Mouse (Mus musculus): ENCODE data around the gene 5530401A14Rik.

5530401A14Rik gene

DNA sequence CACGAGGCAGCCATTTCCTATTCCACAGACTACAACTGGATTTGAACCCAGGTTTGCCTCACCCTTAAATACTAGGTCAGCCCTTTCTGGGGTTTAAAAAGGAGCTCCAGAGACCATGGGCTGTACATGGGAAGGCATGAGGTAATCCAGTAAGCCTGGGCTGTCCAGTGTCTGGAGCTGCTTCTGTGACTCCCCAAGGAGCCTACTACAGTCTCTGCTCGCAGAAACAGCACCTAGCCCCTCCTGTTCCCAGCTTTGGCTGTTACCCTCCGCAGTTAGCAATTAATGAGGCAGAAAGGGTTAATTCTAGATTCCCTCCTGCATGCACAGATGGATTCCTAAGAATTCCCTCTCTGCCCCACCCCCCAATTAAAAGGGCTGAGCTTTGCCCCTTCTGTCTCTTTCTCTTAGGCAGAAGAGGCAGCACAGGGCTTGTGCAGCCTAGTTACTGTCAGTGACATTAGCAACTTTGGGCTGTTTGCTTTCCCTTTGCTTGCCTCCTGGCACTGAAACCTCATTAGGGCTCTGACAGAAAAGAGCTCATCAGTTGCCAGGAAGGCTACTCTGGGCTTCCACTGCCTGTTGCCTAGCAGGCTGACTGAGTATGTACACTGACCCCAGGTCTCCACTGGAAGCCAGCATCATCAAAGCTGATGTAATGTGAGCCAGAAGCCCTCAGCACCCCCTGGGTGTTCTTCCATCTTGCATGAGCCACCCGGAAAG, at the start of gene 5530401A14Rik:
Gene 5530401A14Rik, plus strand, starts transcription at position 424 of the 723 bp plus-strand sequence.
- no peak for DNase-seq (ENCODE audit: low read depth in 1 of 2, low spot score in 2 of 2)

DNA sequence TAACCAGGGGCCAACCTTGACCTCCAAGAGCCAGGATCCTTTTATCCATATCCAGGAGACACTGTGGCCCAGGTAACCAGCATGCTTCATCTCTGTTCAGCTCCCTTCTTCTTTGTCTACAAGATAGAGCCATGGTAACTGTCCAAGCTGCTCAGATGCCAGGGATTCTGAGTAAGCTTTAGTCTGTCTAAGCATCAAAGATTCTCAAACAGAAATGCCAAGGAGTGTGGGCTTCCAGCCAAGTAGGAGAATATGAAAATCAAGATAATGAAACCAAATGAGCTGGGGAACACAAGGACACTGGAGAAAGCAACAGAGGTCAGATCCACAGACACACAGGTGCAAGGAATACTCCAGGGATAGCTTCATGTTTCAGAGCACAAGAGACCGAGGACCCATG, 45.7 kb upstream of the 5530401A14Rik start:
- DNase-seq (ENCODE audit: low read depth in 1 of 2, low spot score in 2 of 2): no peak

DNA sequence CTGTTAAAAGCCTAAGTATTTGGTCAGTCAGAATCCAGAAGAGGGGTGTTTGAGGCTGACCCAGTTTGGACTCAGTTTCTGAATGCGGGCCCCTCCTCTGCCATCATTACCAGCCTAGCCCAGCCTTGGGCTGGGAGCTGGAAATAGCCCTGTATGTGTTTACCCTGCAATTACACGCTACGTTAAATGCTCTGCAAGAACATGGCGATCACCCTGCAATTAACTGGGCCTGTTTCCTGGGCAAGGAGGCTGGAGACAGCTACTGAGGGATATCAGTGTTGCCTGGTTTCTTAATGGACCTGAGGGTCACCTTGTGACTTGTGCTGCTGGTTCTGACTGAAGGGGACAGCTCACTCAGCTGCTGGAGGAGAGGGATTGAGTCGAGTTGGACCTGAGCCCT, 43.9 kb upstream of the 5530401A14Rik start:
- no peak for DNase-seq (ENCODE audit: low read depth in 1 of 2, low spot score in 2 of 2)

DNA sequence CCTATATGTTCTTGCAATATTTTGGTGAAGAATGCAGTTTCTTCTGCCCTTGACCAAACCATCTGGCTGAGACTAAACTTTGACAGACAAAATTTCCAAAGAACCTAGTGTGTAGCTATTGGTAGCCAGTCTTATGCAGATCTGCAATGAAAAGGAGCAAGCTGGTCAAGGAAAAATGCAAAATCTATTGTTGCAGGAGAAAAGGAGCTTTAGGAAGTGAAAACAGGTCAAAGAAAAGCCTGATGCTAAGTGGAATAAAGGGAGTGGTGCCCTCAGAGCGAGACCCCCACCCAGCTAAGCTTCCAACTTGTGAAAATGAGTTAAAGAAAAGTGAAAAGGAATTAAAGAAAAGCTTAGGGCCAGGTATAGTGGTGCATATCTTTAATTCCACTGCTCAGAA, 28.1 kb upstream of the 5530401A14Rik start:
- DNase-seq (ENCODE audit: low read depth in 1 of 2, low spot score in 2 of 2): no peak

DNA sequence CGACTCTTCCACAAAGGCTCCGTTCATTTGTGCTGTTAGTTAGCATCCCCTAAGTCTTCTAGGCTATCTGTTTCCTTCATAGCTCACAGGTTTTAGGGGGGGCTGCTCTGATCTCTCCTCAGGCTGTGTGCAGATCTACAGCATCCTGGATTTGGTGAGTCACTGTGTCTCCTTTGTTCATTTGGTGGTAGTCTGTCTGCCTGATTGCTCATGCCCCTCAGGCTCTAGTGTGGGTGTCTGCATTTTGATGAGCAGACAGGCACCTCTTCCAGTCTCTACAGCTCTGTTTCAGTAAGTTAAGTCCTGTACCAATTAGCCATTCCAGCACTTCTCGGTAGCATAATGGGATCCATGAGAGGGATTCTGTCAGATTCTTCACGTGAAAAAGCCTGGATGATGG, 22.0 kb upstream of the 5530401A14Rik start:
- DNase-seq (ENCODE audit: low read depth in 1 of 2, low spot score in 2 of 2): no peak

DNA sequence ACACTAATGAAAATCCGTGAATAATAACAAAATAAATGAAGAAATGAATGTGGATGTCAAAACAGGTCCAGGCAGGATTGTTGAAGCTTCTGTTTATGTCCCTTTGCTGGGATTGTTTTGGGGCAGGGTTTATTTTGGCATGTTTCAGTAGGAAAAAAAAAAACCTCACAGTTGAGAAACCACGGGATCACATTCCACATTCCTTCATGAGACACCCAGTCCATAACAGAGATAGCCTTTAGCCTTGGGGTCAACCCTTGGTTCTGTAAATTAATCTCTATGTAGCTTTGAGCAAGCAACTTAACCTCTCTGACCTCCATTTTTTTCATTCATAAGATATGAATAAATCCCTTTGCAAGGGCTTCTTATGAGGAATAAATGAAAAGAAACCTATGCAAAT, 19.5 kb upstream of the 5530401A14Rik start:
- no peak for DNase-seq (ENCODE audit: low read depth in 1 of 2, low spot score in 2 of 2)

DNA sequence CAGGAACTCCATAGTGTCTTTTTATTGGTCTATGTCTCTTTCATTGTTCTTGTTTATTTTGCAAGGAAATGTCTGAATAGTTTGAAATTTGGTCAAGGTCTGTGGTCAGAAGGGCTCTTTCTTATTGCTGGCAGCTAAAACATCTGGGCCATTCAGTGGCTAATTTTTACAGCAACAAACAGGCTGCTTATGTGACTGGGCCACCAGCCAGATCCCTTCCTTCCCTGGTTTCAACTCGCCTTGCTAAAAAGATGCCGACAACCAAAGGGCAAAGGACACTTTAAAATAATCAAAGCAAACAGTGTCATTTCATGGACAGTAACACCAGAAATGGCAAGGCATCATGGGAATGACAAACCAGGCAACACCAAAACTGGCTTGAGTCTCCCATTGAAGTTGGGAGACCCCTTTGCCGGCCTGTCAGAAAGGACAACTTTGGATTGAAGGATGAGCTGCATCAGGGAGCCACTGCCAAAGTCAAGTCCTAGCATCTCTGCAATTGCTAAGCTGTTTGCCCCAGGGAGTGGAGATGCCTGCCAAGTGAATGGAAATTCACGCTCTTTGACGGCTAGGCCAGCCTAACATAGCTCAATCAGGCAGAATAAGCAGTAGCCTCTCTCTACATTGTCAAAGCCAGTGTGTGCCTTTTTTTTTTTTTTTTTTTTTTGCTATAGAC, 15.3 kb upstream of the 5530401A14Rik start:
- DNase-seq (ENCODE audit: low read depth in 1 of 2, low spot score in 2 of 2): no peak

DNA sequence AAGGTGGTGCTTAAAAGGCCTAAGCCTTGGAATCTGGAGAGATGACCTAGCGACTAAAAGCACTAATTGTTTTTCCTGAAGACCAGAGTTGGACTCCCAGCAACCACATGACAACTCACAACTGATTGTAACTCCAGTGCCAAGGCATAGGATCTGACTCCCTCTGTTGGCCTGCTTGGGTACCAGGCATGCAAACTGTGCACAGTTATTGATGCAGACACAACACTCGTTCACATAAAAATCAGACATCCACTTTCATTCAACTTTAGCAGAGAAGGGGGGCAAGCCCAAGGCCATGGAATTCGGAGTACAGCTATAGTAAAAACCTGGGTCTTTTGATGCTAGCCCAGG, 14.8 kb upstream of the 5530401A14Rik start:
- no peak for DNase-seq (ENCODE audit: low read depth in 1 of 2, low spot score in 2 of 2)

DNA sequence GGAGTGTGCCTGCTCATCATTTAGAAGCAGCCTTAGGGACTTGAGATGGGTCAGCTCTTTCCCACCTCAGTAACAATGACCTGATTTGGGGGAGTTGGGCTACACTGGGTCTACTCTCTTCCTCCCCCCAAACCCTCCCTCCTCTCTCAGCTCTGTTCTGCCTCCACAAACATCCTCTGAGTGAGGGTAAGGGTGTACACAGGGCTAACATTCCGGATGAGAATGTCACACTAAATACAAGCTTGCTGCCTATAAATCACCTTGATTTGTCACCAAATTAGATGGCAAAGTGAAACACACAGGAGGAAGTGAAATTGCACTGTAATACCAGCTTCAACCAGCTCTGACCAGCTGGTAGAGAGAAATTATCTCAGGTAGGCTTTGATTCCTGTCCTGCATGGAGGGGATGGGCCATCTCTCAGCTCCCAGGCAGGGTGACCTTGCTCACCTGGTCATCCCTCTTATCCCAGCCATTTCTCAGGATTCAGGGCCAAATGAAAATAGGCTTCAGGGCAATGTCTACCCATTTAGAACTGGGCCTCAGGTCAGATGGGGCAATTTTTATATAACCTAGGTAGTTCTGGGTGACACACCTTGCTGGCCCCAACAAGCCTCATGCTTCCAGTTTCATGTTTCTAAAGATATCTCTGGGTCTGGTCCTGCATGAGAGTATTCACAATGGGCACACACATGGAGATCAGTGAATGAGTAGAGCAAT, 12.5 kb upstream of the 5530401A14Rik start:
- no peak for DNase-seq (ENCODE audit: low read depth in 1 of 2, low spot score in 2 of 2)

DNA sequence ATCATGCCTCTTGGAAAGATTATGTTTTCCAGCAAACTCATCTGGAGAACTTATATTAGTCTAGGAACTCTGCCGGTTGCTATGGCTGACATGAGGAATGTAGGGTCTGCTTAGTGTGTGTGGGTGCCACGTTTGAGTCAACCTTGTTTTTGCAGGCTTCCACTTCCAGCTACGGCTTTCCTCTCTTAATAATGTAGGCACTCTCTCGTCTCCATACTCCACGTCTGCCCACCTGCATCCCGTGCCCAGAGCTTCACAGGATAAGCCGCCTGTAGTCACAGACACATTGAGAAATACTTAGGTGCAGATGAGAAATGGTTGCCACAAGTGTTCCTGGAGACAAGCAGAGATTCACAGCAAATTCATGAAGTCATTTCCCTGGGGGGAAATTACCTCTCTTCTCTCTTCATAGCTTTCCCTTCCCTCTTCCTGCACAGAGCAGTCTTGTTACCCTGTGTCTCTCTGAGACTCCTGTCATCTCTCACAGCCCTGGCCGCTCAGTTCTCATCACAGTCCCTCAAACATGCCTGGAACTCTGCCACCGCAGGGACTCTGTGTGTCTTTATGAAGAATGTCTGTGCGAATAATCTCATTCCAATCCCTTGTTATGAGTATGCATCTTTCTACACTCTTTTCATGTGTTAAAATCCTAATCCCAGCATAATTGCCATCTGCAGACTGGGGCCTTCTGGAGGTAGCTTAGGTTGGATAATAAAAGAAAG, 5.3 kb downstream of the 5530401A14Rik start:
- DNase-seq (ENCODE audit: low read depth in 1 of 2, low spot score in 2 of 2): no peak

DNA sequence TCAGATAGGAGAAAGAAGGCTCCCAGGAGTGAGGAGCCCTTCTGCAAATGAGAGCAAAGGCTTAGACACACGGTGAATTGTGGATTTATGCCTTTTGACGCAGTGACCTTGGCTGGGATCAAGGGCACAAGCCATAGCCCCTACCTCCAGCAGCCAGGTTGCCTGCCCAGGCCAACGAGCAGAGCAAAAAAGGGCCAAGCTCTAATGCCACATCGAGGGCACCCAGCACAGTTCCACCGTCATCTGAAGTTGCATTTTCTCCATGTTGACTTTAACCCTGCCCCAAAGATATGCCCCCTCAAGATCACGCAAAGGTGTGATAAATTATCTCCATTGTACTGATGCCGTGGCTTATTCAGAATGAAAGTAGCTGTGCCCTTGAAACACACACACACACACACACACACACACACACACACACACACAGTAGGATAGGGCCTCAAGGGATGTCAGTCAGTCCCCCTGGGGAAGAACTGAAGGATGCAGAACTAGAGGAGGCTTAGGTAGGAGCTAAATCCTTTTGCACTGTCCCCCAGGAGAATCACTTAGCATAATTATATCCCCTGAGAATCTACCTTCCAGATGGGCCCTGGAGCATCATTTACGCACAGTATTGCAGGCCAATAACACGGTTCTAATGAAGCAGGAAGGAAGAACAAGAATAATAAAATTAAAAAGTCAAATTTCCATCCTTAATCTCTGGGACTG, 11.2 kb downstream of the 5530401A14Rik start:
- DNase-seq (ENCODE audit: low read depth in 1 of 2, low spot score in 2 of 2): no peak

DNA sequence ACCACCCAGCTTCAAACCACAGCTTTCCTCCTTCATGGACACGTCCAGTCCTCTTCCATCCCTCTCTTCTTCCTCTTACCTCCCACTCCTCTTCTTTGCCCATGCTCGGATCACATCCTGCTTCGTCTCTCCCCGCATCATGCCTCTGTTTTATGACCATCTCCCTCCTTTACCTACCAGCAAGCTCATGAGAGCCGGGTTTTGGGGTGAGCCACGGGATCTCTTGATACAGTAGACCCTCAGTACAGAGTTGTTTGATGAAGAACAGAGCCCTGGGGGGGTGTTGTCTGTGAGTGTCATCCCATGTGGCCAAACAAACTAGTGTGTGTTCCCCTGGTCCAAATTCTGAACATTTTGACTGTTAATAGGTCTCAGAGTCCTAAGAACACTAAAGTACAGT, 36.0 kb downstream of the 5530401A14Rik start:
- DNase-seq (ENCODE audit: low read depth in 1 of 2, low spot score in 2 of 2): no peak

DNA sequence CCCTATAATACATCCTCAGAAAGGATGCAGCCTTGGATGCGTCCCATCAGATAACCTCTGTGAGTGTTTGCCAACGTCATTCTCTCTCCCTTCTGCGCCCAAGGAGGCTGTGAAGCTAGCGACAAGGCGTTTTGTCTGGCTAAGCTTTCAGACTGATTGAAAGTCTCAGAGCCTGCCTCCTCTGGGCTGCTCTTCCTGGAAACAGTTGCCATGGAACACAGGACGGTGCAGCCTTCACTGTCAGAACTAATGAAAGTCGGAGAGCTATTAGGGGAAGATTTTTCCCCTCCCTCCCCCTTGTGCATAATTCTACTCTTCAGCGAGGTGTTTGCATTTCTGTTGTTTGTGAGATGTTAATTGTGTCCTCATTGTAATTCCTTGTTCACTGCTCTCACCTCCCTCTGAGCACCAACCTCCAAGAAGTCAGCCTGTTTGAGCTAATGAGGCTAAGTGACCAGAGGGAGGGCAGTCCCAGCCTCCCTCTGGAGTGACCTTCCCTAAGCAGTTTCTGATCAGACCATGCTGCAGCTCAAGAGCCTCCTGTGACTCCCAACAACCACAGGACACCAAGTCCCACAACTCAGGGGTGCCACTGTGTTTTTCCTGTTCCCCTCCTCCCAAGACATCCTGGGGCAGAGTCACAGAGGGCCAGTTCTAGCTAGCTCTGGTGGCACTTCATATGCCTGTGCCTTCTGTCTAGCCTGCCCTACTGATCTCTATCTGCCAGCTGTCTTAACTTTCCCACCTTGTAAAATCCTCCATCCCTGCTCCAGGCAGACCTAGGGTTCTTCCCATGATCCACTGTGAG, 37.3 kb downstream of the 5530401A14Rik start:
- DNase-seq (ENCODE audit: low read depth in 1 of 2, low spot score in 2 of 2): no peak

DNA sequence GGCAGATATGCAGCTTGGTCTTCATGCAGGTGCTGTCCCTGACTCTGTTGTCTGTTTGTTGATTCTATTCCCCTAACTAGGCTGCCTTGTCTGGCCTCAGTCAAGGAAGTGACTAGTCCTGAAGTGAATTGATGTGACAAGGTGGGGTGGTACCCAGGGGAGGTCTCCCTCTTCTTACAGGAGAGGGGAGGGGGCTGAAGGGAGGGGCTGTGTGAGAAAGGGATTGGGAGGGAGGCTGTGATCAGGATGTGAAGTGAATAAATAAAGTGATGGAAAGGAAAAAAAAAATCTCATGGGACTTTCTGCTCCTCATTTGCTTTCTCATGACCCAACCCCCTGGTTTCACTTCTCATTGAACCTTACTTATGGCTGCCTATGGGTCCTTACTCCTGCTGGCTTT, 41.8 kb downstream of the 5530401A14Rik start:
- no peak for DNase-seq (ENCODE audit: low read depth in 1 of 2, low spot score in 2 of 2)

DNA sequence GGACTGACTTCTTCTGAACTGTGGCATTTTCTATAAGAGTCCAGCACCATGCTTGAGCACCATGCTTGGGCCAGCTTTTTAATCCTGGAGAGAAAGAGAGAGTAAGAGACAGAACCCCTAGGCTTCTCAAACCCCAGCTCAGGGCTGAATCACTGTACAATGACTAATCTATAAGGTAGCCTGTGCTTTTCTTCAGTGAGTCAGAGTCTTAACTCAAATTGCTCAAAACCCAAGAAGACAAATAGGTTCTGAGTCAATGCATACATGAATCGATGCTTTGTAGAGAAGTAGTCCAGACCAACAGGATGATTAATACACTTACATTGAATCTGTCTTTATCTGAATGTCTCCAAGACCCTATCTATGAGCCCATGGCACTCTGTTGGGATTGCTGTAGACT, 48.3 kb downstream of the 5530401A14Rik start:
- DNase-seq (ENCODE audit: low read depth in 1 of 2, low spot score in 2 of 2): no peak

DNA sequence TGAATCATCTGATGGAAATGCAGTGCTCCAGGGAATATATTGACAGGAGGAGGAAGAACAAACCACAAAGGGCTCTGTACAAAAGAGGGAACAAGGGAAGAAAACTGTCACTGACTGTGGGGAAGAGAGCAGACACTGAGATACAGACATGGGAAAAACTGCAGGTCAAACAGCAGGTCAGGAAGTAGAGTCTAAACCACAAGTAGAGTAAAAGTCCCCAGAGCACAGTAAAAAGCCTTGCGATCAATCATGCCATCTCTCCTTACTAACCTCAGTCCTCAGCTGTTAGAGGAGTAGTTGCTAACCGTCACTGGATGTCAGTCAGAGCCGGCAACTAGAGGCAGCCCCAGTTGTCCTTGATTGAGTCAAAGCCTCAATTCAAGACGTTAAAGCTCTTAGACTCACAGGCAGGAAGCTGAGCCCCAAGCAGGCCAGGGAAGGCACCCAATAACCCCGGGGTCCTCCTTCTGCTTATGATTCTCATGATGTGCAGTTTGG, 49.0 kb downstream of the 5530401A14Rik start:
- no peak for DNase-seq (ENCODE audit: low read depth in 1 of 2, low spot score in 2 of 2)

DNA sequence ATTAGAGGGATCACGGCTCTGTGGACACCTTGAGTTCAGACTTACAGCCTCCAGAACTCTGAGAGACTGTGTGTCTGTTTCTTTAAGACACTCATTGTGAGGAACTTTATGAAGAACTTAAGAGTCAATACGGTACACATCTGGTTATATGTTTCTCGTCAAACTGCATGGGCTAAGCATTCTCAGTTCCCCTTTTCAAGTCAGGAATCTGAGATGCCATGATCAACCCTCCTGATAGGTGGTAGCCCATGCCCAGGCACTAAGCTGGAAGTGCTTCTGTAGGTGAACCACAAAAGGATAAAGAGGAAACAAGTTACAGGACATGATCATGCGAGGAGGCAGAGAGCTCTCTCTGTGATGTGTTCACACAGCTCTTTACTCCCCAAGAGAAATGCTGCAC, 52.6 kb downstream of the 5530401A14Rik start:
- no peak for DNase-seq (ENCODE audit: low read depth in 1 of 2, low spot score in 2 of 2)

DNA sequence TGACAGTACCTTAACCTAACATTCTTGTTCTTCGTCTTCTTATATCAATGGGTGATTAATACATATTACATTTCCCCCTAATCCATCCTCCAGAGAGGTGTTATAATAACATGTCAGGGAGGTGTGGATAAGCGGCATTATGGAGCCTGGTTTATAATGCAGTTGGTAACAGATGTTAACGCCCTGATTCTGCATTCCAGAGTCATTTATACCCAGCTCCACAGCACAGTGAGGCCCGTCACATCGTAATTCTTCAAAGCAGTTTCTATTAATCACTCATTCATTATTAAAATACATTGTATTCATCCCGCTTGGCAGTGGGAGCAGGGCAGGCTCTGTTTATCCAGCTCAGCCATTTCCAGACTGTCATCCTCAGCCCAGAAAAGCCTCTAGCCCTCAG, 55.0 kb downstream of the 5530401A14Rik start:
- DNase-seq (ENCODE audit: low read depth in 1 of 2, low spot score in 2 of 2): no peak

DNA sequence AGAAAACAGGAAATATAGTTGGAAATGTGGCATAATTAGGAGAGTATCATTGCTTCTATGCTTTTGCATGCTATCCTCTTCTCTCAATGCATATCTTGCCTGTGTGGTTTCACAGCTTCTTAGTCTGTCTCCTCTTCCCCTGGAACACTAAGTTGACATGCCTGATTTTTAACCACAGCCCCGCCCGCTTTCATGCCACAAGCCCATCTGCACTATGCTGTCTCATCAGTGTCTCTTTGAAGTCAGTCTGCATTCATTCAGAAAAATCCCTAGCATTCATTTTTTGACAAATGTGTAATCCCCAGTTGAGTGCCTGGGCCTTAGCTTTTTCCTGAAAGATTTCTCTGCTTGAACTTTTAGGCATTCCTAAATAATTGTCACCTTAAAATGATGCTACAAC, 62.6 kb downstream of the 5530401A14Rik start:
- DNase-seq (ENCODE audit: low read depth in 1 of 2, low spot score in 2 of 2): no peak

DNA sequence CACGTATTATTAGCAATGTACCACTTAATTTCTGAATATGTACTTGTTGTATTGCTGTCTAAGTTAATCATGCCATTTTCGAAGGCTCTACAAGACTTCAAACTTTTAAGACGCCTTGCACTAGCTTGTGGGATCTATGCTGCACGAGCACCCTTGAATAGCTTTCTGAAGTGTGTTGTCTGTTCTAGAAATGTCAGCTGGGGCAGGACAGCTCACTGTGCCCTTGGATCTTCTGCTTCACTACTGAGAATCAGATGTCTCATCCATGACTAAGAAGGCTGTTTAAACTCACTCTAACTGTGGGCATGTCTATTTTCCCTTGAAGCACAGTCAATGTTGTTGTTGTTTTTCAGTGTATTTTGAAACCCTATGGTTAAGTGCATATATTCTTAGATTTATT, 63.2 kb downstream of the 5530401A14Rik start:
- DNase-seq (ENCODE audit: low read depth in 1 of 2, low spot score in 2 of 2): no peak
